Mouse (Mus musculus): ENCODE measurements at regions not wholly inside any gene's neighbourhood (a gene's known extent, or its start where the extent isn't known, plus 50 kb on each side); places are given as distances from the start of the nearest gene placed in this dataset.

DNA sequence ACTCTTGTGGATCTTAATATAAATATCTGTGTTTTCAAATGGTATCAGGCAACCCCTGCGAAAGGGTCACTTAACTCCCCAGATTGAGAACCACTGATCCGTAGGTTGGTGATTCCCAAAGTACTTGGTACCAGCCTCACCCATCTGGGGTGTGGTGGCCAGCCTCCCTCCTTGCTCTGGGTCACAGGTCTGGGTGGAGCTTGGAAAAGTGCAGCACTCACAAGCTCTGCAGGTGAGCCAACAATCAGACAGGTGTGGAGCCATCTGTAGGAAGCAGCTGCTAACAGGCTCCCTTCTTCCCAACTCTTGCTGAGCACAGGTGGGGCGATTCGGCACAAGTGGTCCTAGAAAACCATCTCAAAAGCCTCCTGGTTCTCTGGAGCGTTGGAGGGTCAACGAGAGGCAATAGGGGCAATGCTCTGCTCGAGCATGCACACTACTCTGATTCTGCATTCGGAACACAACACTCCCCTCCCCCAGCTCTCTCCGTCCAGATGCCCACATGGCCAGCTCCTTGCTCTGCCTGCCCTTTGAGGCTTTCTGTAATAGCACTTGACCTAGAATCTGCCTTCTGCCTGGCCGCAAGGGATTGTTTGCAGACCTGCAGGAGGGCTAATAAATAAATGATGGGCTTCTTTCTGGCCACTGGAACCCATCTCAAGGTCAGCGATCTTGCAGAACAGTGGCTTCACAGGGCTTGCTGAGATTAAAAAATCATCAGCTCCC, 58.2 kb upstream of the Glce start:
- no peak for DNase-seq
- H3K27me3 ChIP-seq (ENCODE audit: control insufficient read depth, insufficient read depth, low read length): no peaks in the 10 kb centered on the region
- no peaks in the 10 kb centered on the region for H3K36me3 ChIP-seq (ENCODE audit: control insufficient read depth, insufficient read depth, low read length)
- no peak overlapping the region for H3K9ac ChIP-seq (ENCODE audit: low read depth, low read length)
- H3K4me1 ChIP-seq (ENCODE audit: control insufficient read depth, insufficient read depth, low read length): no peaks in the 10 kb centered on the region
- H3K27ac ChIP-seq: no peak overlapping the region
- no peaks in the 10 kb centered on the region for H3K79me2 ChIP-seq (replicated peaks; ENCODE audit: control insufficient read depth, insufficient read depth, low read length)
- intact Hi-C loops (cut with DNase I): no loop called here
- no peak overlapping the region for H3K4me3 ChIP-seq
- WGBS: 80% methylated on average over 11 of the region's 11 CpGs
- no peak for TF ChIP-seq POLR2A (IDR thresholded peaks at IDR 0.05; ENCODE audit: insufficient read depth, low read depth, low read length)
- TF ChIP-seq CTCF (IDR thresholded peaks at IDR 0.05): no peak
- no peak for TF ChIP-seq EP300 (IDR thresholded peaks at IDR 0.05; ENCODE audit: insufficient read depth, low read depth, low read length)

DNA sequence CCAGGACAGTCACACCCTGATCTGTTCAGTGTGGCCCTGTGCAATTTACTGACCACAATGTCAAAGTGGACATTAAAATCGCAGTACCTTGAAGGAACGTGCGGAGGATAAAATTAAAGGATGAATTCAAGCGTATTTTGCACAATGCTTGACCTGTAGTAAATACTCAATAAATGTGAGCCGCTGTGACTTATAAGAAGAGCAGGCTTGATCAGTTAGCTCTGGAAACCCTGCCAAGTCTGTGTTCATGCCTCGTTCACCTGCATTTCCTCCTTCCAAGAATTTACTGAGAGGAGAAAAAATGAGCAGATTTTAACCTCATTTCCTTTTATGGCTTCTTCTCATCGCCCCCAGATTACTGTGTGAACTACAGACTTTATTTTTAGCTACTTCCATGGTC, 52.2 kb upstream of the Glce start:
- TF ChIP-seq EP300 (IDR thresholded peaks at IDR 0.05; ENCODE audit: insufficient read depth, low read depth, low read length) (no peak), POLR2A (IDR thresholded peaks at IDR 0.05; ENCODE audit: insufficient read depth, low read depth, low read length) (no peak), CTCF (IDR thresholded peaks at IDR 0.05) (no peak)
- intact Hi-C loops (cut with DNase I): no loop called here
- WGBS: 73% methylated on average over 7 of the region's 7 CpGs
- Histone ChIP-seq H3K27ac (no peak overlapping the region), H3K4me1 (ENCODE audit: control insufficient read depth, insufficient read depth, low read length) (no peaks in the 10 kb centered on the region), H3K79me2 (replicated peaks; ENCODE audit: control insufficient read depth, insufficient read depth, low read length) (no peaks in the 10 kb centered on the region), H3K36me3 (ENCODE audit: control insufficient read depth, insufficient read depth, low read length) (no peaks in the 10 kb centered on the region), H3K4me3 (no peak overlapping the region), H3K9ac (ENCODE audit: low read depth, low read length) (no peak overlapping the region), H3K27me3 (ENCODE audit: control insufficient read depth, insufficient read depth, low read length) (no peaks in the 10 kb centered on the region; the same call in 1 of the 2 replicates)
- DNase-seq: no peak
